Mouse (Mus musculus): ENCODE data around the gene Dot1l.
A peak's percentile ranks its signal among the peaks of the same experiment; 100 is the strongest.
"Not testable (repeated sequence)": the region's sequence is repeated elsewhere in the genome, so short reads cannot be mapped to it uniquely, and the experiment has no call there.

Dot1l gene

DNA sequence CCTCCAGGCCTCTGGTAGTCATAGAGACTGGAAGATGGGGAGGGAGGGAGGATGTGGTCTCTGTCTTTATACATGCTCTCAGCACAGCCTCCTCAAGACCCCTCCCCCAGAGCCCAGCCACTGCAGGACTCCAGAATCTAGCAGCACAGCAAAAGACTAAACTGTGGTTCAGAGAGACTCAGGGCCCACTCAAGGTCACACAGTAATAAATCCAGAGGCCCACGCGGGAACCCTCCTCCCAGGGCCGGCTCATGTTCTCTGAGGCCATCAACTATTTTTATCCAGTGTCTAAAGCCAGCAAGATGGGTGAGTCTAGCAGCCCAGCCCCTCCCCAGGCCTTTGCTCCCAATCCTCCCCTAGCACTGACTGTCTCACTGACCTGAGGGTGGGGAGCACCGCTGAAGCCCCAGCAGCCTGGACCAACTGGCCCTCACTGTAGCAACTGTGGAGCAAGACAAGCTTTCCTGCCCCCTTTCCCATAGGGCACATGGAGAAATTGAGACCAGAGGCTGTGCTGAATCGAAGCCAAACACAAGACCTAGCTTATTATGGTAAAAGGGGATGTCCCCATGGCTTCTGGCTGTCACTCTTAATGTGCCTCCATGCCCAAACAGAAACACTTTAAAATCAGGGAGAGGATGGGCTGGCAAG is 57.5 kb downstream of the Dot1l start:
- DNase-seq (ENCODE audit: low spot score) = no peak

- DNase-seq (ENCODE audit: low spot score) = no peak
Observed at GRCm38 (mm10) chr10:80813366-80813765, 58.4 kb downstream of the Dot1l start, which contains the start of gene Jsrp1. Jsrp1 (minus strand) TSS chr10:80813498.

DNA sequence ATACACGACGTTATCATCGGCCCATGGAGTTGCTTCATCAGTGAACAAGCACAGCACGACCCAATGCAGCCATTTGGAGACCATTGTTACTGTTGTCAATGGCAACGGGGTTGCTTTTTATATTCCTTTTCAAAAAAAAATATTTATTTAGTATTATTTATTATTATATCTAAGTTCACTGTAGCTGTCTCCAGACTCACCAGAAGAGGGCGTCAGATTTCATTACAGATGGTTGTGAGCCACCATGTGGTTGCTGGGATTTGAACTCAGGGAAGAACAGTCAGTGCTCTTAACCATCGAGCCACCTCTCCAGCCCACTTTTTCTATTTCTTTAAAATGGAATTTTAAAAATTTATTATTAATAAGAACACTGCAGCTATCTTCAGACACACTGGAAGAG is 59.8 kb downstream of the Dot1l start:
- DNase-seq (ENCODE audit: low spot score) = no peak

DNA sequence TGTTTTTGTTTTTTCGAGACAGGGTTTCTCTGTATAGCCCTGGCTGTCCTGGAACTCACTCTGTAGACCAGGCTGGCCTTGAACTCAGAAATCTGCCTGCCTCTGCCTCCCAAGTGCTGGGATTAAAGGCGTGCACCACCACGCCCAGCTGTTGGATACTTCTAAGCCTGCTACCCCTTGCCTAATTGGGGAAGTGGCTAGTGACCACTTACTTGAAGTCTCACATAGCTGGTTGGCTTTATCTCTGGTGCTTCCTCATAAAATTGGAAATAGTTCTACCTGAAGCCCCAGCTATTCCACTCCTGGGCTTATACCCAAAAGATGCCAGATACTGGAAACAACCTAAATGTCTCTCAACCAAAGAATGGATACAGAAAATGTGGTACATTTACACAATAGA is 61.3 kb downstream of the Dot1l start:
- DNase-seq (ENCODE audit: low spot score) = not testable (repeated sequence)

DNA sequence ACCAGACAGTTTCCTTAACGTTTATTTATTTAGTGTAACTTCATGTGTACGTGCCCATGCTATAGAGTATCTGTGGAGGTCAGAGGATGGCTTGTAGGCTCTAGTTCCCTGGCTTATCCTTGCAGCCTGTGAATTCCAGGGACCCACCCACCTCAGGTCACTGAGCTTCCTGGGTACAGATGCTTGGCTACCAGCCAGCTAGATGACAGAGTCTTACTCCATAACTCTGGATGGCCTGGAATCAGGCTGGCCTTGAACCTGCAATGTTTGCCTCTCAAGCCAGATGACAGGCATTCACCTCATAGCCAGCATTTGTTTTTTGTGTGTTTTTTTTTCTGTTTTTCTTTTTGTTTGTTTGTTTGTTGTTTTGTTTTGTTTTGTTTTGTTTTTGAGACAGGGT is 62.2 kb downstream of the Dot1l start:
- DNase-seq (ENCODE audit: low spot score) = no peak

DNA sequence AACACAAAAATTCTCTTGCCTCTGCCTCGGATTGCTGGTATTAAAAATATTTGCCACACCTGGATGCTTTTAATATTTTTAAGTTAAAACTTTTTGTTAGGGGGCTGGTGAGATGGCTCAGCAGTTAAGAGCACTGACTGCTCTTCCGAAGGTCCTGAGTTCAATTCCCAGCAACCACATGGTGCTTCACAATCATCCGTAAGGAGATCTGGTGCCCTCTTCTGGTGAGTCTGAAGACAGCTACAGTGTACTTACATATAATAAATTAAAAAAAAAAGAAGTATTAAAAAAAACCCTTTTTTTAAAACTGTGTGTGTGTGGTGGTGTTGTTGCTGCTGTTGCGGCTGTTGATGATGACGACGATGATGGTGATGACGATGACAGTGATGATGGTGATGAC is 62.9 kb downstream of the Dot1l start:
- not testable (repeated sequence) for DNase-seq (ENCODE audit: low spot score)

GRCm38 (mm10) chr10:80818599-80819281 is 63.7 kb downstream of the Dot1l start:
- DNase-seq (ENCODE audit: low spot score) = no peak

GRCm38 (mm10) chr10:80819406-80819805 is 64.4 kb downstream of the Dot1l start:
- no peak for DNase-seq (ENCODE audit: low spot score)

DNA sequence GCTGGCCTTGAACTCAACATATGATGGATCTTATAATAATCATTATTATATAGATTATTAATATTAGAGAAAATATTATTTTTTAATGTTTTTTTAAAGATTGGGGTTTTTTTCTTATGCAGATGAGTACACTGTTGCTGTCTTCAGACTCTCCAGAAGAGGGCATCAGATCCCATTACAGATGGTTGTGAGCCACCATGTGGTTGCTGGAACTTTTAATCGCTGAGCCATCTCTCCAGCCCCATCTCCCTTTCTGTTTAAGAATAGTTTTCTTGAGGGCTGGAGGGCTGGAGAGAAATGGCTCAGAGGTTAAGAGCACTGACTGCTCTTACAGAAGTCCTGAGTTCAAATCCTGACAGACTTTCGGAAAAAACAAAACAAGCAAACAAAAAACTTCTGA is 67.0 kb downstream of the Dot1l start:
- peak; percentile 44 for DNase-seq (ENCODE audit: low spot score)

DNA sequence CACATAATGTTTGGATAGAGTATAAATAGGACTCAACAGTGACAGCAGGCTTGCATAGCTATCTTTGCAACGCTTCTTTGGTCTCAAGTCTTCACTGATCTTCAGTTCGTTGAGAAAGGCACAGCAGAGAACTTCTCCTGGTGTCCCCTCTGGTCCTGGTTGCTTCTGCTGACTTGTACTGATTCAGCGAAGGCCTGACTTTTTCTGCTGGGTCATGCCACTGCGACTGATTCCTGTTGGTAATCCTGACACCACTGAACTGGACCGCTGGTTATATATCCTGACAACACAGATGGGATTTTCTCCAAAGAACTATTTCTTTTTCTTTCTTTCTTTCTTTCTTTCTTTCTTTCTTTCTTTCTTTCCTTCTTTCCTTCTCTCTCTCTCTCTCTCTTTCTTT is 67.5 kb downstream of the Dot1l start:
- DNase-seq (ENCODE audit: low spot score) = no peak

DNA sequence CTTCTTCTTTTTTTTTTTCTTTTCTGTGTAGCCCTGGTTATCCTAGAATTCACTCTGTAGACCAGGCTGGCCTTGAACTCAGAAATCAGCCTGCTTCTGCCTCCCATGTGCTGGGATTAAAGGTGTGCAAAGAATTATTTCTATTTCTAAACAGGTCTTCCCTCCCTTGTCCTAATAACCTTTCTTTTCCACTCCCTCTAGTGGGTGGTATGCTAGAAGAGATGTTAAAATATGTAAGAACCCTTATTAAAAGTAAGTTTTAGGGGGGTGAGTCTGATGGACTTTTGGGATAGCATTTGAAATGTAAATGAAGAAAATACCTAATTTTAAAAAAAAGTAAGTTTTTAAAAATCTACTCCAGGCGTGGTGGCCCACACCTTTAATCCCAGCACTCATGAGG is 68.3 kb downstream of the Dot1l start:
- DNase-seq (ENCODE audit: low spot score) = no peak

DNA sequence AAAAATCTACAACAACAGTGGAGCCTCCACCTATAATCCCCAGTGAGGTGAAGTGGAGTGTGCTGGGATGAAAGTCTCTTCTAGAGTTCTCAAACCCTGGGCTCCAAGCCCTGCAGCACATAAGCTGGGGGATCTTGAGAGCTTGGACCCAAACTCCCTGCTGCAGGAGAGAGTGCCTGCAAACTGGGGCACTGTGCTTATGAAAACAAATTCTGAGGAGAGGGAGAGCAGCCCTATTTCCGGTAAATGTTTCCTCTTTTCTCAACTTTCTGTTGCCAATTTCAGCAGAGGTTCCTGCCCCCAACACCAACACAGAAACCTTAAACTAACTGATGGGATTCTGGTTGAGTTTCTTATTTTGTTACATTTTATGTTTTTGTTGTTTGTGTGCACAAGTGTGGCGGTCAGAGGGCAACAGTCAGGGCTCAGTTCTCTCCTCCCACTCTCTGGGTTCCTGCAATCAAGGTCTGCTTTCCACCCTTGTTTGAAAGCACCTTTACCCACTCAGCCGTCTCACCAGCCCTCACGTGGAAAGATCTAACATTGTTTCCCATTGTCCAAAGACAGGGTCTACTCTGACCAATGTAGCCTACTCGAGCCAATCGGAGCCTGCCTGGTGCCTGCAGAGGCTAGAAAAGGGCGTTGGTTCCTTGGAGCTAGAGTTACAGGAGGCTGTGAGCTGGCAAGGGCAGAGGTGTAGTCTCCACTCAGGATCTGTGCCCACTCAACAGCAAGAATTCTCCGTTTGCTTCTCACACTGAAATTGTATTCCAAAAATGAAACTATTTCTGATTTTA is 69.0 kb downstream of the Dot1l start:
- no peak for DNase-seq (ENCODE audit: low spot score)

- DNase-seq (ENCODE audit: low spot score) = no peak
Observed at GRCm38 (mm10) chr10:80824827-80825226, 69.8 kb downstream of the Dot1l start.

DNA sequence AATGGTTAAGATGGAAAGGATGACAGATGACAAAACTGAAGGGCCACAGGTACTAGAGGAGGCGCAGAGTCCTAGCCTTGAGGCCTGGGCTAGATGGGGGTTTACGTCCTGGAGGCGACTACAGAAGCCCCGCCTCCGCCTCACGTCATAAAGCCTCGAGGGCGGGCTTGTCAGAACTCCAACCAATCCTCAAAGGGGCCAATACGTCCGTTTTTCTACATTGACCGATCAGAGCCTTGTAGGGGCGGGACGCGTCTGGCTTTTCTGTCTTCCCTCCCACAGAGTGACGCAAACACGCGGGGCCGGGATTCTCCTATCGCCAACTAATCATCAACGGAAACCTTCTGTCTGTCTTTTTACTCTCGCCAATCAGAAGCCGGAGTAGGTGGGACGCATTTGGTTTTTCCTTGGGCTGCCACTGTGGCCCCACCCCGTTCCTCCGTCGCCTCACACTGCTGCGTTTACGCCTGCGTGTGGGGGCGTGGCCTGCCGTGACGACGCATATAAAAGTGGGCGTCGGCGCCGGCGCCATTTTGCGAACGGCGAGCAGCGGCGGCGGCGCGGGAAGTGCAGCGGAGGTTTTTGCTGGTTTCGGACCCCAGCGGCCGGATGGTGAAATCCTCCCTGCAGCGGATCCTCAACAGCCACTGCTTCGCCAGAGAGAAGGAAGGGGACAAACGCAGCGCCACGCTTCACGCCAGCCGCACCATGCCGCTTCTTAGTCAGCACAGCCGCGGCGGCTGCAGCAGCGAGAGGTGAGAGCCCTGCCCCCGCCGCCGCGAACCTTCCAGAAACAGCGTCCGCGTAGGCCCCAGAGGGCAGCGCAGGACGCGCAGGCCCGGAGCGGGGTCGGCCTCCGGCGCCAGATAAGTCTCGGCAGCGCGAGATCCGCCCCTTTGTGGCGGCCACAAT is 71.4 kb downstream of the Dot1l start, which contains the start of gene Oaz1:
Oaz1 (plus strand) TSS at position 506 of the 912 bp plus-strand sequence.
- peak; percentile 100 for DNase-seq (ENCODE audit: low spot score)

GRCm38 (mm10) chr10:80827063-80827869 is 72.3 kb downstream of the Dot1l start:
- no peak for DNase-seq (ENCODE audit: low spot score)

- DNase-seq (ENCODE audit: low spot score) = no peak
Observed at GRCm38 (mm10) chr10:80827870-80828420, 72.9 kb downstream of the Dot1l start.

DNA sequence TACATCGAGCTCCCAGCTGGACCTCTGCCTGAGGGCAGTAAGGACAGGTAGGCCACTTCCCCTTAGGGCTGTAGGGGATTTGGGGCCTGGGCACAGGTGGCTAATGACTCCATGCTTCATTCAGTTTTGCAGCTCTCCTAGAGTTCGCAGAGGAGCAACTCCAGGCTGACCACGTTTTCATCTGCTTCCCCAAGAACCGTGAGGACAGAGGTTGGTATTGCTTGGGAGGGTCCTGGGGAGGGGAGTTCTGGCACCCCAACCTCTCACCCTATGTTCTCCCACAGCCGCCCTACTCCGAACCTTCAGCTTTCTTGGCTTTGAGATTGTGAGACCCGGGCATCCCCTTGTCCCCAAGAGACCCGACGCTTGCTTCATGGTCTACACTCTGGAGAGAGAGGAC is 73.6 kb downstream of the Dot1l start:
- not testable (repeated sequence) for DNase-seq (ENCODE audit: low spot score)

DNA sequence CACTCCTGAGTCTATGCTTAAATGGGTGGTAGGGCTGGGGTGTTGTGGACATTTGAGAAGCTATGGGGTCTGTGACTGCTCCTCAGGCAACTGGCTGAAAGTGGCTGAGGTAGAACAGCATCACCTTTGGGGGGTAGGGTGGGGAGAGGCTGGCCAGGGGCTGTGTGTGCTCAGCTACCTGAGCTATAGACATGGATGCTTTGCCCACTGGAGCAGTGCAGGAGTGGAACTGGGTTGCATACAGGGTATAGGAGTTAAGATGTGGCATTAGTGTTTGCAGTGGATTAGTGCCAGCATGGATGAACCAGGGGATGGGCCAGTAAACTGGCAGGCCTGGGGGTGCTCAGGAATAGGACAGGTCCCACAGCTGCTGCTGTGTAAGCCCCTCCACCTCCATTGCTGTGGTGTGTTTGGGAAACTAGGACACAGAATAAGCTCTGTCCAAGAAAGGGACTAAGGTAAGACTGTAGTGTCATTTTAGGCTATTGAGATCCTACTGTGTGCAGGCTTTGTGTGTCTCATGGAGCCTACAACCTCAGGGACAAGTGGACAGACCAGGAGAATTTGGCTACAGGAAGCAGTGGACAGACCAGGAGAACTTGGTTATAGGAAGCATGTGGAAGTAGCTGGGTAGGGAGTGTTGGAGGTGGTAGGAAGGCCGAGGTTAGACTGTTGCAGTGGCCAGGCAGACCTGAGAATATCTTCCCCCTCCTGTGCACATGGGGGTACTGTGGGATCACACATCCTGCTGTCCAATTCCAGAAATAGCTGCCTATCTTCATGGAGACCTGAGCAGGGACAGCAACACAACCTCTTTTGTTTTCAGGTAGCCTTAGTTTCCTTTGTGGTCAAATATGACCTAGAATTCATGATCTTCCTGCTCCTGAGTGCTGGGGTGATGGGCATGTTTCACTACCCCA is 74.6 kb downstream of the Dot1l start:
- DNase-seq (ENCODE audit: low spot score) = no peak

- peak; percentile 84 for DNase-seq (ENCODE audit: low spot score)
Observed at GRCm38 (mm10) chr10:80831136-80831535, 76.1 kb downstream of the Dot1l start.

DNA sequence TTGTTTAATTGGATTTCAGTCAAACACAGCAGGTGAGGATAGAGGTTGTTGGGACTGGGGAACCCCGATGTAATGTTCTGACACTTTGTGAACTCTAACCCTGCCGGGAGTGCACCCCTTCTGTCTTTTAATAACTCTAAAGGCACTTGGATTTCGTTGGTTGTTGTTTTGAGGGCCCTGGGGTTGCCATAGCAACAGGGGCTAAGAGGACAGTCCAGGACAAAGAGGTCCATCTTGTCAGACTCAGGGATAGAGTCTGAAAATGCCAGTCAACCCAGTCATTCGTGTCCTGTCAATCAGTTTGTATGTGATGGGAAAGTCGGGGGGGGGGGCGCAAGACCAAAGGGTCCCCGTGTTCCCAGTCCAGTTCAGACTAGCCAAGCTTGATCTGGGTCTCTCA is 77.8 kb downstream of the Dot1l start:
- DNase-seq (ENCODE audit: low spot score) = no peak

Data from lung, postnatal 25 days (tissue).